Mouse (Mus musculus): ENCODE measurements around the gene Zg16.

DNA sequence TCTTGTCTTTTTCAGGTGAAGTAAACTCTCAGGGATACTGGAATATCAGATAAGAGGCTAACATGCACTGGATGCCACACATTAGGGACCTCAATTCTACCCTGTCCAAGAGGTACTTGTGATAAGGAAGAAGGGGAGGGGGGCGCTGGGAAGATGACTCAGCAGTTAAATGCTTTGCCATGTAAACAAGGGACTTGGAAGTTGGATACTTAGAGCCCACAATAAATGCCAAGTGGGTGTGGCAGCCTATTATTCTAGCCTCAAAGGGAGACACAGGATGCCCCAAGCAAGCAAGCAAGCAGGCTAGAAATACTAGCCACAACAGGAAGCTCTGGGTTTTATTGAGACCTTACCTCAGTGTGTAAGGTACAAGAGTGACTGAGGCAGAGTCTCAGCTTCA lies 55.9 kb downstream of the Zg16 start:
- TF ChIP-seq POLR2A (IDR thresholded peaks at IDR 0.05; ENCODE audit: extremely low read depth, insufficient read depth, low read length) (no peak), CTCF (IDR thresholded peaks at IDR 0.05; ENCODE audit: extremely low read depth, insufficient read depth, low read length) (no peak)
